ENCODE assay signal across 14 mouse cellular contexts in genomic region chr10:65845096-65845624, GRCm38 (mm10).
DNase-seq lines count a peak whose midpoint lies in the region; ATAC-seq and TF ChIP-seq lines count a peak whose summit lies in the region.
"Had no signal": no experiment of that assay in that cellular context is flagged by ENCODE, and none has a peak within 500 bp of the region (broad histone marks: within the 10 kb centered on the region; RNA-seq: fewer than 3 reads in every experiment).

No protein-coding gene starts in this region.

- WGBS in kidney, adult 2 months, result 45% methylated on average over 4 of the region's 4 CpGs
- 80% methylated on average over 4 of the region's 4 CpGs for WGBS in kidney, embryonic 14.5 days

- peaks cover 2% of the 10 kb centered on the region; the same call in 1 of the 2 replicates for H3K4me1 ChIP-seq in kidney, adult 2 months (ENCODE audit: control insufficient read depth, insufficient read depth, low read length)
- no peaks in the 10 kb centered on the region for H3K4me1 ChIP-seq in kidney, embryonic 14.5 days (ENCODE audit: control insufficient read depth, insufficient read depth, low read length)
- H3K4me1 ChIP-seq: embryonic facial prominence, embryonic 15.5 days; megakaryocyte, embryonic 14.5 days had no signal

- H3K27me3 ChIP-seq in kidney, adult 2 months (replicated peaks; ENCODE audit: control insufficient read depth, insufficient read depth, low read length), result no peaks in the 10 kb centered on the region
- H3K27me3 ChIP-seq in kidney, embryonic 14.5 days (ENCODE audit: control insufficient read depth, insufficient read depth, low read length), result no peaks in the 10 kb centered on the region
- H3K27me3 ChIP-seq: embryonic facial prominence, embryonic 15.5 days; megakaryocyte, embryonic 14.5 days had no signal

- H3K27ac ChIP-seq in kidney, adult 2 months (ENCODE audit: insufficient read depth, low read depth, low read length), result no peak overlapping the region
- no peak overlapping the region for H3K27ac ChIP-seq in kidney, embryonic 14.5 days (ENCODE audit: low read depth, low read length)
- H3K27ac ChIP-seq: embryonic facial prominence, embryonic 15.5 days had no signal

- no peak for TF ChIP-seq POLR2A in kidney, adult 2 months (IDR thresholded peaks at IDR 0.05; ENCODE audit: low read depth, low read length)

- DNase-seq in kidney, adult 2 months, result peak; percentile 66
- peak; percentile 28 for DNase-seq in 3T3-L1 (ENCODE audit: low read depth, low spot score)
- DNase-seq in cerebellum, postnatal 36 days, result peak; percentile 83 to 91
- DNase-seq in heart, adult 11 months, result no peak
- DNase-seq: forebrain, postnatal 0 days; heart, postnatal 14 days; lung, adult 2 months had no signal

- no peaks in the 10 kb centered on the region for H3K36me3 ChIP-seq in kidney, adult 2 months (ENCODE audit: control insufficient read depth, insufficient read depth, low read length)
- no peaks in the 10 kb centered on the region for H3K36me3 ChIP-seq in kidney, embryonic 14.5 days (ENCODE audit: control insufficient read depth, insufficient read depth, low read length)
- H3K36me3 ChIP-seq: embryonic facial prominence, embryonic 15.5 days had no signal

- no peak overlapping the region for H3K4me3 ChIP-seq in kidney, adult 2 months (ENCODE audit: insufficient read depth, low read depth, low read length)
- H3K4me3 ChIP-seq in kidney, embryonic 14.5 days (ENCODE audit: low read length), result no peak overlapping the region
- H3K4me3 ChIP-seq: embryonic facial prominence, embryonic 15.5 days; megakaryocyte, embryonic 14.5 days had no signal

- no peak for ATAC-seq in kidney, embryonic 14.5 days (ENCODE audit: low FRiP score, low TSS enrichment)
- peak; percentile 92 for ATAC-seq in cerebellum, adult (ENCODE audit: insufficient number of reproducible peaks, low FRiP score, low TSS enrichment)
- no peak for ATAC-seq in inflammation-experienced regulatory T-cells, adult 6 months
- ATAC-seq in frontal cortex, adult (ENCODE audit: low TSS enrichment), result no peak
- ATAC-seq: CD4-positive, CD25-positive, alpha-beta regulatory T cell, adult 4 months; forebrain, postnatal 0 days had no signal

- no peak overlapping the region for H3K9ac ChIP-seq in kidney, embryonic 14.5 days (ENCODE audit: low read depth, low read length)
- H3K9ac ChIP-seq: embryonic facial prominence, embryonic 15.5 days; forebrain, postnatal 0 days had no signal

- TF ChIP-seq CTCF in kidney, adult 2 months (conservative IDR thresholded peaks at IDR 0.05; ENCODE audit: insufficient read depth, insufficient read length, low read depth, low read length), result no peak

- no peaks in the 10 kb centered on the region for H3K9me3 ChIP-seq in kidney, embryonic 14.5 days (ENCODE audit: control insufficient read depth, low read length)
- H3K9me3 ChIP-seq: embryonic facial prominence, embryonic 15.5 days had no signal

- no peak overlapping the region for H3K4me2 ChIP-seq in kidney, embryonic 14.5 days (replicated peaks; ENCODE audit: low read depth, low read length)
- H3K4me2 ChIP-seq: embryonic facial prominence, embryonic 15.5 days had no signal
